Mouse (Mus musculus) kidney, postnatal 0 days (tissue): ENCODE measurements at regions not wholly inside any gene's neighbourhood (a gene's known extent, or its start where the extent isn't known, plus 50 kb on each side); places are given as distances from the start of the nearest gene placed in this dataset.

Experiments
- ATAC-seq: fragments of 200-750 bp; cut with Nextera tagmentation; replicated peaks from 2 replicates; pipeline ENCODE4 v1.8.0; 2017; ENCODE audit warnings: low read depth, moderate number of reproducible peaks, moderate TSS enrichment, moderate library complexity; ENCODE audit not compliant: low FRiP score
- DNase-seq: peaks from one replicate; pipeline ENCODE4 v3.0.0-alpha.2; 2016; ENCODE audit warnings: low spot score
- H3K27ac ChIP-seq: fragments of 300-500 bp; sonication (generic); 2 replicates; pipeline ENCODE4 v1.5.1; 2014; ENCODE audit warnings: mild to moderate bottlenecking
- H3K27me3 ChIP-seq: fragments of 300-500 bp; sonication (generic); 2 replicates; pipeline ENCODE4 v1.6.1; 2014; ENCODE audit warnings: low read length, mixed read lengths; ENCODE audit not compliant: insufficient read depth
- H3K36me3 ChIP-seq: fragments of 300-500 bp; sonication (generic); 2 replicates; pipeline ENCODE4 v1.6.1; 2014; ENCODE audit warnings: low read length, mixed read lengths; ENCODE audit not compliant: insufficient read depth
- H3K4me1 ChIP-seq: fragments of 300-500 bp; sonication (generic); replicated peaks from 2 replicates; pipeline ENCODE4 v1.6.1; 2014; ENCODE audit warnings: antibody characterized with exemption, low read length, mixed read lengths; ENCODE audit not compliant: insufficient read depth
- H3K4me2 ChIP-seq: fragments of 300-500 bp; sonication (generic); 2 replicates; pipeline ENCODE4 v1.6.1; 2014; ENCODE audit warnings: mild to moderate bottlenecking, low read length, moderate library complexity, mixed read lengths
- H3K4me3 ChIP-seq: fragments of 300-500 bp; sonication (generic); replicated peaks from 2 replicates; pipeline ENCODE4 v1.5.1; 2014; ENCODE audit warnings: low read depth, low read length
- H3K9ac ChIP-seq: fragments of 300-500 bp; sonication (generic); 2 replicates; pipeline ENCODE4 v1.6.1; 2014; ENCODE audit warnings: low read depth, low read length
- H3K9me3 ChIP-seq: fragments of 300-500 bp; sonication (generic); replicated peaks from 2 replicates; pipeline ENCODE4 v1.6.1; 2016; ENCODE audit warnings: low read length, inconsistent platforms, mixed read lengths
- CTCF ChIP-seq: IDR thresholded peaks from 2 replicates; pipeline ENCODE4 v1.5.1; 2016; ENCODE audit warnings: antibody characterized with exemption, low read depth, mild to moderate bottlenecking, moderate library complexity
- WGBS: fragments of 180-500 bp; shearing (Covaris S2); extraction: QIAGEN DNeasy Blood & Tissue Kit; methylation state at CpG from one replicate; pipeline ENCODE4 v1.1.7; 2014; 5-methylcytosine and 5-hydroxymethylcytosine counted together

GRCm38 (mm10) chr12:107056553-107056952 is 431.9 kb upstream of the 3110018I06Rik start:
- H3K36me3 ChIP-seq = no peaks in the 10 kb centered on the region
- TF ChIP-seq CTCF = no peak
- H3K27me3 ChIP-seq = no peaks in the 10 kb centered on the region
- 23% methylated on average over 5 of the region's 5 CpGs for WGBS
- H3K9ac ChIP-seq = no peak overlapping the region
- ATAC-seq = no peak
- H3K27ac ChIP-seq = no peak overlapping the region
- no peak overlapping the region for H3K4me3 ChIP-seq
- H3K9me3 ChIP-seq = no peaks in the 10 kb centered on the region
- peak; percentile 84 for DNase-seq
- H3K4me2 ChIP-seq = no peak overlapping the region
- H3K4me1 ChIP-seq = no peaks in the 10 kb centered on the region

DNA sequence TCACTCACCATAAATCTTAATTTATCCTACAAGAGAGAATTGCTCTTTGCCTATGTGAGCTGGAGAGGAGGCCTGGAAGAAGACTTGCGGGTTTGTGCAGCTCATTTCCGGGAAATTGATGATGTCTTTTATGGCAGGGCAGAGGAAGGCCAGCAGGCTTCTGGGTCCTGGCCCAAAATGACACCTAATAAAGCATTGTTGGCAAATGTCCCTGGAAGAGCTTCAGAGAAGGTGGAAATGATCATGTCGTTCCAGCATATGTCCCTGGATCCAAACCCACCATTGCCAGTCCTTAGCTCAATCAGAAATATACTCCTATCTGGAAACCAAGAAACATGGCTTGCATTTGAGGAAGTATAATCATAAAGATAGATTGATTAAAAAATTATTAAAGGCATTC is 427.9 kb upstream of the 3110018I06Rik start:
- no peak for TF ChIP-seq CTCF

GRCm38 (mm10) chr12:107067346-107067745 is 421.1 kb upstream of the 3110018I06Rik start:
- no peaks in the 10 kb centered on the region for H3K27me3 ChIP-seq
- no peak overlapping the region for H3K27ac ChIP-seq
- no peak overlapping the region for H3K4me2 ChIP-seq
- no peak for DNase-seq
- H3K4me3 ChIP-seq = no peak overlapping the region
- no peak for TF ChIP-seq CTCF
- H3K36me3 ChIP-seq = no peaks in the 10 kb centered on the region
- ATAC-seq = no peak
- no peaks in the 10 kb centered on the region for H3K9me3 ChIP-seq
- 80% methylated on average over 2 of the region's 2 CpGs for WGBS
- H3K4me1 ChIP-seq = no peaks in the 10 kb centered on the region
- no peak overlapping the region for H3K9ac ChIP-seq

More for the DNA sequence above, 427.9 kb upstream of the 3110018I06Rik start:
- Histone ChIP-seq H3K36me3 (no peaks in the 10 kb centered on the region), H3K4me1 (no peaks in the 10 kb centered on the region), H3K9me3 (no peaks in the 10 kb centered on the region), H3K4me3 (no peak overlapping the region), H3K27ac (no peak overlapping the region), H3K4me2 (no peak overlapping the region), H3K9ac (no peak overlapping the region), H3K27me3 (no peaks in the 10 kb centered on the region)
- no peak for DNase-seq
- no peak for ATAC-seq
- 29% methylated on average over 3 of the region's 3 CpGs for WGBS

DNA sequence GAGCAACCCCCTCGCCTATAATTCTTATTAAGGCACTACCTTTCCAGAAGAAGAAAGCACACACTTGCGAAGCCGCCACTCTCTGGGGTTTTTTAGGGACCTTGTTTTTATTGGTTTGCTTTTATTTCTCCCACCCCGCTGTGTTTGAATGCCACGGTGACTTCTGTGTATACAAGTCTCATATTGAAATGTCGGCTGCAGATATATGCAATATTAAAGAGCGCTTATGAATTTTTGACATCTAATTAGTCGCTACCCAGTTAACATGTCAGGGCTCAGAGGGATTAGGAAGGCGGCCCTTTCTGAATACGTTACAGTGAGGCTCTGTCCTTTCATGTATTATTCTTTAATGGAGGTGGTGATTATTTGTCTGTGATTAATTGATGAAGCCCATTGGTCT is 405.9 kb upstream of the 3110018I06Rik start:
- Histone ChIP-seq H3K36me3 (no peaks in the 10 kb centered on the region), H3K9me3 (no peaks in the 10 kb centered on the region), H3K4me3 (no peak overlapping the region), H3K27me3 (no peaks in the 10 kb centered on the region), H3K4me1 (no peaks in the 10 kb centered on the region), H3K4me2 (no peak overlapping the region), H3K27ac (no peak overlapping the region), H3K9ac (no peak overlapping the region)
- 75% methylated on average over 10 of the region's 10 CpGs for WGBS
- DNase-seq = no peak
- no peak for TF ChIP-seq CTCF
- ATAC-seq = no peak

GRCm38 (mm10) chr12:107085058-107085905 is 403.1 kb upstream of the 3110018I06Rik start:
- H3K9me3 ChIP-seq = no peaks in the 10 kb centered on the region
- ATAC-seq (no peak), DNase-seq (peak; percentile 4)
- TF ChIP-seq CTCF = no peak
- H3K36me3 ChIP-seq = no peaks in the 10 kb centered on the region
- no peaks in the 10 kb centered on the region for H3K27me3 ChIP-seq
- H3K4me2 ChIP-seq = no peak overlapping the region
- H3K27ac ChIP-seq = no peak overlapping the region
- WGBS = 32% methylated on average over 14 of the region's 14 CpGs
- no peak overlapping the region for H3K4me3 ChIP-seq
- no peaks in the 10 kb centered on the region for H3K4me1 ChIP-seq
- H3K9ac ChIP-seq = no peak overlapping the region

- H3K4me3 ChIP-seq = no peak overlapping the region
- DNase-seq (peak; percentile 58), ATAC-seq (no peak)
- H3K9me3 ChIP-seq = no peaks in the 10 kb centered on the region
- TF ChIP-seq CTCF = peak; percentile 76
- H3K4me1 ChIP-seq = no peaks in the 10 kb centered on the region
- no peak overlapping the region for H3K9ac ChIP-seq
- no peaks in the 10 kb centered on the region for H3K27me3 ChIP-seq
- no peaks in the 10 kb centered on the region for H3K36me3 ChIP-seq
- no peak overlapping the region for H3K4me2 ChIP-seq
- 15% methylated on average over 16 of the region's 16 CpGs for WGBS
- H3K27ac ChIP-seq = no peak overlapping the region
These were observed 402.4 kb upstream of the 3110018I06Rik start for GRCm38 (mm10) chr12:107085906-107086655.
